Mouse (Mus musculus) left cerebral cortex, adult 11 months (tissue): ENCODE results near the gene Gabra2.

ENCODE experiments used
- DNase-seq: peaks from one replicate; pipeline ENCODE4 v3.0.0; 2022; ENCODE audit warnings: low spot score

Gene Gabra2

DNA sequence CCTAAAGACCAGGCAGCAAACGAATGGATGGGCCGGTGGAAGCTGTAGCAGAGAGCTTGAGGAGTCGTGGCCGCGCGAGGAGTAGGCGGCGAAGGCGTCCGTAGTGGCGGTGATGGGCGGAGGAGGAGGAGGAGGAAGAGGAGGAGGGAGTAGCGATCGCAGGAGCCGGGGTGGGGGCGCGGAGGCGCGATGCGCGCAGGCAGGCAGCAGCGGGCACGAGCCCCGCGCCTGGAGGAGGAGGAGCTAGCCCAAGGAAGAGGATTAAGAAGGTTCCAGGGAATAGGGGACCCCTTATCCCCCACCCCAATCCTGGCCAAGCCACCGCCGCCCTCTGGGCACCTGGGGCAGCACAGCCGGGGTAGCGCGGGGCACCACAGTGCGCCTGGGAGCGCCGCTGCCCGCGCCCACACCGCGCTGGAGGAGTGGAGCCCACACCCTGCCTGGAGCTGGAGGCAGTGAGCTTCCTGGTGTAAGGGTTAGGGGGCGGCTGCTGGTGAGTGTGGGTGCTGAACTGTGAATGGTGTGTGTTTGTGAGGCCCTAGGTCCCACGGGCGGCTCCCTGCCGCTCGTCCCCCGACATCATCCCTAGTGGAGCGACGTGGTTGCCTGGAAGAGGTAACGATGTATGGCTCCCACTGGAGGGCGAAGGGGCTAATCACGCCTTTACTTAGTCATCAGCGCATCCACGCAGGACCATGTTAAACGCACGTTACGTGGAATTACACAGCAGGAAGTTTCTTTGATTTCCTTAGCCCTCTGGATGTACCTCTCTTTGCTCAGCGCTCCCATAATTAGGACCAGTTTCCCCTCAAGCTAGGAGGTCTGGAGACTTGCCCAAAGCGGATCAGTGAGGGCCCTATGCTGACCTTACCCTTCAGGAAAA lies at the start of gene Gabra2:
Gabra2 (minus strand) TSS at position 125 of the 883 bp plus-strand sequence.
- peak; percentile 71 for DNase-seq

DNA sequence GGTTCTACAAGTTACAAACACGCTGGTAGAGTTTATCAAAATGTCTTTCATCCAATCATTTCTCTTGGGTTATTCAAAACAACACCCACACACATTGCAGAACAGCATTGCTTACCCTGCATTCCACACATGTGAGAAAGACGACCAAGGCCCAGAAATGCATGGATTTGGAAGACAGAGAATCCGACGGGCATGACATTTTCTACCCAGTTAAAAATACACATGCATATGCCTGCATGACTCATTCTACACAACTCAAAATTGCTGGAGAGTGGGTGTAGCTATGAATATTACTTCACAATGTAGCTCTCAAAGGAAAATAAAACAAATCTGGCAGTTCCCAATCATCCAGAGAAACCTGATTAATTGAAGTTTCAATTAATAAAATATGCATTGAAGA lies 41.0 kb upstream of the Gabra2 start:
- DNase-seq: peak; percentile 43

- DNase-seq: no peak
Observed at GRCm38 (mm10) chr5:71135840-71136239, 40.2 kb upstream of the Gabra2 start.

- no peak for DNase-seq
Observed at GRCm38 (mm10) chr5:71127721-71128120, 32.1 kb upstream of the Gabra2 start.

GRCm38 (mm10) chr5:71115216-71115615 lies 19.6 kb upstream of the Gabra2 start:
- no peak for DNase-seq

GRCm38 (mm10) chr5:71095180-71095579 lies 469 bp downstream of the Gabra2 start:
- DNase-seq: no peak

DNA sequence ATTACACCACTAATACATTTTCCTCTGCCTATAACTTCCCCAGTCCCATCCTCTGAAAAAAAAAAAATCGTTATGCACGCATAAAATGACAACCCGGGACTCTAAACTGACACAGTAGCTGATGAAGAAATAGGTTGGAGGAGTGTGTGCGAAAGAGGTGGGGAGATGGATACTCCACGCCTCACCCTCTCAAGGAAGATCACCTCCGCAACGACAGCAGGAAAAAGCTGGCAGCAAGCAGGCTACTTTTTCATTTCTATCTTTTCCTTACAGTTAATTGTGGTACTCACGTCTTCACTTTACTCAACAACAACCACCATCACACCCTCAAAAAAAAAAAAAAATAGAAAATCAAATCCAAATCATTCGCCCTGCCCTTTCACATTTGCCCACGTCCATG lies 873 bp downstream of the Gabra2 start:
- no peak for DNase-seq

DNA sequence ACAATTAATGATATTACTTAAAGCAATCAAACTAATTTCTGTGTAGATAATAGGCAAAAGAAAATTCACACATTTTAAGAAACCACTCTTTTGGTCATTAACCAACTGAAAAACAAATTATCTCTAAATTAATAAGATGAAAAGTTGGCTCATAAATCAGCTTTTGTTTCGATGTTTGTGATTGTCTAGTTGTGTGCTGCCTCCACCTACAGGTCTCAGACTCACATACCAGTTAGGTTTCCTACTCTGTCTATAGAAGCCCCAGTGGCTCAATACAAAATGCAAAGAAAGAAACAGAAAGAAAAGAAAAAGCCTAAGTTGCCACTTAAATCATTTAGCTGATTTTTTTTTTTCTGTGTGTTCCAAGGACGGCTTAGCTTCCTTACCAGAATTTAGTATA lies 1.8 kb downstream of the Gabra2 start:
- no peak for DNase-seq

DNA sequence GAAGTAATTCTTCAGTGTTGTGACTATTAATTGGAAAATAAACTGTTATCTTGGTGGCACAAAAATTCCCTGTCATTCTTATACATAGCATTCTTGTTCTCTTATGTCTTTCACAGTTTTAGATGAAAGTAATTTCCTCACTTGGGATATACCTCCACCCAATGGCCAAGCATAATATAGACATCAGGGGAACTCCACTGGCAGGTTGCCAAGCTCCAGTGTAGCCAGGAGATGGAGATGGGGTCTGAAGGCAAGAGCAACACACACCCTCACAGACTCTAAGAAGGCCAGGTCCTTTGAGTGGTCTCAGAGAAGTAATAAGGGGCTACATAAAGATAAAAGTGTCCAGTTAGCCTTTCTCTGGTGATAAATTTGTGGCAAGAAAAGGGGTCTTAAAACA lies 3.2 kb downstream of the Gabra2 start:
- peak; percentile 51 for DNase-seq

DNA sequence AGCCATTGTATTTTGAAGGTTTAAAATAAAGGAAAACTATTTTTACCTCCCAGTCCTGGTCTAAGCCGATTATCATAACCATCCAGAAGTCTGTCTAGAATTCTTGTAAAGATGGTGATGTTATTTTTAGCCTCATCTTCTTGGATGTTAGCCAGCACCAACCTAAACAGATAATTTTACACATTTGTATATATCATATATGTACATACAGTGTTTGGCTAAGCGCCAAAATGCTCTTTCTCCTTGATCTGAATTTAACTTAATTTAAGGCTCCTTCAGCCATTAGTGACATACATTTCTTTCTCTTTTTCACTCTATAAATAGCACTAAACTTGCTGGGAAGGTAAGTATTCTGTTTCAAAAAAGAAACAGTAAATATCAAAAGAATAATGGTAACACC lies 3.7 kb downstream of the Gabra2 start:
- DNase-seq: no peak

DNA sequence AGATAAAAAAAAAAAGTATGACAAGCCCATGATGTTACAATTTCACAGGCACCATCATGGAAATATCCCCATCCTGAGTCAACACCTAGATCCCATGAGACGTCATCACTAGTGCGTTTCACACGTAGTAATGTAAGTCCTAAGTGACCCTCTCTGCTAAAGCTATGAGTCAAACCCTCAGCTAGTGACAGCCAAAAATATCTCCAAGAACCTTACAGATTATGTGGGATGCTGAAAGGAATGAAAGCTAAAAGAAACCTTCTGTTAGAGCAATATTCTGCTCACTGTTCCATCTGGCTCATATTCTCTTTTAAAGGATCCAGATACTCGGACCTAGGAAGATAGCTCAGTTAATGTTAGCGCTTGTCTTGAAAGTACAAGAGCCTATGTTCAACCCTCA lies 16.8 kb downstream of the Gabra2 start:
- no peak for DNase-seq

DNA sequence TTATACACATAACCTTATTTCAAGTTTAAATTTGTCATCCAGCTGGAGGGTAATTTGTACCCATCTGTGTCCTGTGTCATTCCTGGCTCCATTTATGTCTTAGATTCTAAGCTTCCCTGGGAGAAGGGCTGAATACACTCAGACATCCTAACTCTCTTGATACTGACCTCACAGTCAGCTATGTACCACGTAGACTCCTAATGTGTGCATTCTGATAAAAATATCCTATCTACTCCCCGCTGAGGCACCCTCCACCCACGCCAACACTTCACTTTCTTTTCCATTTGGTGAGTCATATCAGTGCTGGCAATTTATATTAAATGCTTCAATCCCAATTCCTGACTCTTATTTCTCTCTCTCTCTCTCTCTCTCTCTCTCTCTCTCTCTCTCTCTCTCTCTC lies 34.0 kb downstream of the Gabra2 start:
- DNase-seq: peak; percentile 57

DNA sequence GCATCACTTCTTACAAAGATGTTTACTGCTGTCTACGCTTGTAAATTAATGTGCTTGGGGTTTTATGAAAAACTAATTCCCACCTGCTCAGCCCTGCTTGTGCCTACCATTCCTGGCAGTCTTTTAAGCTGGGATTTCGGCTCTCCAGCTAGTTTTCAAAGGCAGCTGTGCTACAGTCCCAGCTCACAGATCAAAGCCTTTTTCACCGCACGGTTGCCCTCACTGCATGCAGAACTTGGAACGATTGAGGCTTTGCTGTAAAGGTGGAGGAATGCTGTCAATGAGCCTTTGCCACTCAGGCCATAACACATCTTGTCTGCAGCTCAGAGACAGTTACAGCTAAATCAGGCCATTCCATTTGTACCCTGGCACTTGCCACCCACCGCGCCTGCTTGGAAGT lies 37.6 kb downstream of the Gabra2 start:
- no peak for DNase-seq

DNA sequence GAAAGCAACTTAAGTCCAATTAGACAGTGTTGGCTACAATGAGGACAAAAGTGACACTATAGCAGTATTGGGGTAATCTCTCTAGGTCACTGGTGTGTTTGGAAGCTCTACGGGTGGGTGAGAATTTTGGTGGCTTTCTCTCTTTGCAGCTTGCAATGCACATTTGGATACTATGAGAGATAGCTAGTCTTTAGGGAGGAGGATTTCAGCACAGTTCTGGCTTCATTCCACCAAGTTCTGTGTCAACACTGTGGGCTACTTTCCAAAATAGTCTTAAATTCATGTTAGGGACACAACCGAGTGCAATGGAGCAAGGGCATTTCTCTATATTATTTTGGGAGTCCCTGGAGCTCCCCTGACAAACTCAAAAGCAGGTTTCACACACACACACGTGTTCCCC lies 58.3 kb downstream of the Gabra2 start:
- no peak for DNase-seq

DNA sequence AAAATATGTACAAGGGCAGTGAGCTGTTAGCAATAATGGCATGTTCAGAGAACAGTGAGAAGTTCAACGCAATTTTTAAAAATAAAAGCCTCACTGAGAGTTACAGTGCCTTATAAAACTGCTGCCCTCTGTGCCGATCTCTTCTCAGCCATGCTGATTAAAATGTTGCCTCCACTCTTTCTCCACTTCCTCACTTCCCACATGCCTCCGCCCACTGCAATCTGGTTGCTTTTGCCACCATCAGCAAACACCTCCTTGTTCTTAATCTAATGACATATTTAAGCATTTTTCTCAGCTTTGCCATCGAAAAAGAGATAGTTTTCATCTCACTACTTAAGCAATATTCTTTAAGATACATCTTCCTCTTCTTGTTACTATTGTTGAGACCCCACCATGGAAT lies 69.7 kb downstream of the Gabra2 start:
- DNase-seq: peak; percentile 46

- DNase-seq: no peak
Observed at GRCm38 (mm10) chr5:71011751-71012150, 83.9 kb downstream of the Gabra2 start.

GRCm38 (mm10) chr5:71011271-71011670 lies 84.4 kb downstream of the Gabra2 start:
- DNase-seq: no peak

GRCm38 (mm10) chr5:71010797-71011196 lies 84.9 kb downstream of the Gabra2 start:
- no peak for DNase-seq

DNA sequence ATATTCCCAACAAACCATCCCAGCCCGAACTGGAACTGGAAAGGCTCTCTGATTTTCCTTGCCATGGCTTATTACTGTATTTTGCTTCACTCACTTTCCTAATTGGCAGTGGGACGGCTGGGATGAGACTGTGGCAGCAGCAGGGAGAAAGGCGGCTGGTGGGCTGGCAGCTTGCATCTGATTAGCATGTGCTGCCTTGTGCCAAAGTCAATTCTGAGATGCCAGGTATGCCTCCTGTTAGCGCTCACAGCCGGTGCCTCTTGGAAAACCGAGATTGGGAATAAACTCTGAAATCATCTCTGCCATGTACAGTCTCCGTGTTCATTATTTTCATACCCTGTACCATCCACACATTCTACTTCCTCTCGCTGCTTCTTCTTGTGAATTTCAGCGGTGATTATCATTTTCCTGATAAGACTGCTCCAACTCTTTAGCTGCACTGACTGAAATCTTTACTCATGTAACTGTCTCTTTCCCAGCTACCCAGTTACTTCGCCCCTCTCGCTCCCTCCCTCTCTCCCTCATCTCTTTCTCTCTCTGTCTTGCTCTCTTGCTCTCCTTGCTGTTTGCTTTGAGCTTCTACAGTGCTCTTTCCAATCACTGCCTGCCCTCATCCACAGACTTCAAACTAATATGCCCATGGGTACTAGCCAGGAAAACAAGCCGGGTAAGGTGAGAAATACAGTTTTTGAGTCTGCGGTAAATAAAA lies 99.9 kb downstream of the Gabra2 start:
- peak; percentile 53 for DNase-seq

- no peak for DNase-seq
Observed at GRCm38 (mm10) chr5:70993281-70993680, 102.4 kb downstream of the Gabra2 start.

- DNase-seq: no peak
Observed at GRCm38 (mm10) chr5:70990891-70991290, 104.8 kb downstream of the Gabra2 start.
